Mouse (Mus musculus) thymus, adult 2 months (tissue): Measurements from ENCODE around the gene Tekt1.

Experiments used
- CTCF ChIP-seq: fragments of 200-500 bp; IDR thresholded peaks from 2 replicates; pipeline ENCODE4 v1.5.1; 2012; ENCODE audit warnings: mild to moderate bottlenecking, control low read depth, low read length, moderate library complexity, borderline replicate concordance; ENCODE audit not compliant: control insufficient read depth, poor library complexity, insufficient read depth; ENCODE audit errors: extremely low read depth
- POLR2A ChIP-seq: fragments of 200-500 bp; IDR thresholded peaks from 2 replicates; pipeline ENCODE4 v1.6.1; 2012; ENCODE audit warnings: mild to moderate bottlenecking, low read length, control low read depth, moderate library complexity; ENCODE audit not compliant: control insufficient read depth, poor library complexity, insufficient read depth; ENCODE audit errors: extremely low read depth

DNA sequence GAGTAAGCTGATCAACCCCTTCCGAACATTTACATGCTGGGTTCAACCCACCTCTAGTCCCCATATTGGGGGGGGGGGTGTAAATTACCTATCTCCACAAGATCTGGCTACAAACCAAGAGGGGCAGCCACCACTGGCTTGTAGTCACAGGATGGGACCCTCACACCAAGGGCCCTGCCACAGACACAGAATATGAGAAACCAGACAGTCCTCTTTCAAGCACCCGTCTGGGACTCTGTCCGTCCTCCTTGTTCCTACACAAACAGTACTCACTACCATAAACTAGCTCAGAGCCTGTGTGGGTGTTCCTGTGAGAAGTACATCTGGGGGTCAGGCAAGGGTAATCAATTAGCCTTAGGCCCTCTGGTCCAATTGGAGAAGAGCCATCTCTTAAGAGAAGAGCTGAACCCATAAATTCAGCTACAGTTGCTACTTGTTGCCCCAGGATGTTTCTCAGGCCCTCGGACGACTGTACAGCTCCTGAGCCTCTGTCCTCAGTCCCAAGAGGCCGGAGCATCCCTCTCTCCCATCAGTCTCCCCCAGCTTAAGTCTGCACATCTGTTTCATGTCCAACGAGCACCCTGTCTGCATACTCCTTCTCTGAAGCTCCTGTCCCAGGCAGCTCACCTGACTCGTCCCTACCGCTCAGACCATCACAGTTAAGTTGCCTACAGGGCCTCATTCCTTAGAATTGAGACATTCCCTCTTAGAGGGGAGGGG is 46.4 kb upstream of the Tekt1 start:
- no peak for TF ChIP-seq CTCF
- TF ChIP-seq POLR2A = no peak
